Mouse (Mus musculus) ES-CJ7 (cell line): ENCODE data around the gene Olfr594.
"Not testable (repeated sequence)": the region's sequence is repeated elsewhere in the genome, so short reads cannot be mapped to it uniquely, and the experiment has no call there.

ENCODE experiments used
- DNase-seq: peaks from one replicate; pipeline ENCODE4 v3.0.0; 2011; ENCODE audit warnings: low read depth, low spot score

Olfr594 gene

DNA sequence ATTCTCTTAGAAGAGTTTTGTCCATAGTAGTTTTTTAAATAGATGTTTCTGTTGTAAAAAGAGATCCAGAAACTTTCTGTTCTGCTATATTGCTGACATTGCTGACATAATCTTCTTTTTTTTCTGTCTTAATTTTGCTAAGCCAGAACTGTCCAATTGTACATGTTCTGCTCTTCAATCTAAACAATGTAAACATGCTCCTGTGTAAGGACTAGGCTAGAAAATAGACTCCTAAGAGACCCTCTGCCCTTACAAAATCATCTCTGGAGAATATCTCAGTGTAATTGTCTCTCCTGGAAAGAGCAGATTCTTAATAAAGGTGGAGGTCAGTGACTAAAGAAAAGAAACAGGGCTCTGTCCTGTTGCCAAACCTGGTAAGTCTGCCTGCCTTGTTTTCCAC, at the start of gene Olfr594:
TSS of gene Olfr594 (plus strand) at position 301 of the 400 bp plus-strand sequence.
- DNase-seq = no peak

DNA sequence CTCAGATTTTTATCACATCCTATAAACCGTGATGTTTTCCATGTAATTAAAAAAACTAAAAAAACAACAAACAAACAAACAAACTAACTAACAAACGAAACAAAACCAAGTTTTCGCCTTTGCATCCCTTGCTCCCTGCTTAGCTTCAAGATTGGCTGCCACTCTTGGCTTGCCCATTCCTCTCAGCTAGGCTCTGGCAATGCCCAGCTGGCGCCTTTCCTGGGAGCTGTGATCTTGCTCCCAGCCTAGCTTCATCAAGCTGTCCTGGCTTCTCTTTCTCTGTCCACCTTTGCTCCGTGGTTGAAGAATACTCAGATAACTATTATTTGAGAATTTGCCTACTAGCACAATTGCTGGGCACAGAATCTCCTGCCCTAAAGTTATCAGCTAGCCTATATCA, 47.1 kb upstream of the Olfr594 start:
- DNase-seq = no peak

DNA sequence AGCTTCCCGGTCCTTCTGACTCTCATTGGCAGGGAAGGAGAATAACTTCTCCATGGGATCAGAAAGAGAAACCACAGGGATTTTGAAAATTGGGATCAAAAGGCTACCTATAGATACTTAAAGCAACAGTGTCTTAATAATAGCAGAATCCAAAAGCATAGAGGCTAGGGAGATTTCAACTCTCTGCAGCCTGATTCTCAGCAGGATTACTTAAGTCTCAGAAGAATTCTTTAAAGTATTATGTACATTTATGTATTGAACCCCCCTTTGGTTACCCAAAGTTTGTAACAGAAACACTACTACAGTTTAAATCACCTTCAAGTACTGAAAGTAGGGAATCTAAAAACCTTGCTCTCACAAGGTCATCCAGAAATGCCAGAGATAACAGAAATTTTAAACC, 38.6 kb upstream of the Olfr594 start, which contains the start of gene Olfr591:
TSS of gene Olfr591 (minus strand) at position 101 of the 400 bp plus-strand sequence.
- no peak for DNase-seq

DNA sequence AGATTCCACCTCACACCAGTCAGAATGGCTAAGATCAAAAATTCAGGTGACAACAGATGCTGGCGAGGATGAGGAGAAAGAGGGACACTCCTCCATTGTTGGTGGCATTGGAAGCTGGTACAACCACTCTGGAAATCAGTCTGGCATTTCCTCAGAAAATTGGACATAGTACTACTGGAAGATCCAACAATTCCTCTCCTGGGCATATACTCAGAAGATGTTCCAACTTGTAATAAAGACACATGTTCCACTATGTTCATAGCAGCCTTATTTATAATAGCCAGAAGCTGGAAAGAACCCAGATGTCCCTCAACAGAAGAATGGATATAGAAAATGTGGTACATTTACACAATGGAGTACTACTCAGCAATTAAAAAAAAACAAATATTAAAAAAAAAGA, 32.3 kb upstream of the Olfr594 start, which contains the start of gene Olfr592:
TSS of gene Olfr592 (plus strand) at position 301 of the 400 bp plus-strand sequence.
- not testable (repeated sequence) for DNase-seq

DNA sequence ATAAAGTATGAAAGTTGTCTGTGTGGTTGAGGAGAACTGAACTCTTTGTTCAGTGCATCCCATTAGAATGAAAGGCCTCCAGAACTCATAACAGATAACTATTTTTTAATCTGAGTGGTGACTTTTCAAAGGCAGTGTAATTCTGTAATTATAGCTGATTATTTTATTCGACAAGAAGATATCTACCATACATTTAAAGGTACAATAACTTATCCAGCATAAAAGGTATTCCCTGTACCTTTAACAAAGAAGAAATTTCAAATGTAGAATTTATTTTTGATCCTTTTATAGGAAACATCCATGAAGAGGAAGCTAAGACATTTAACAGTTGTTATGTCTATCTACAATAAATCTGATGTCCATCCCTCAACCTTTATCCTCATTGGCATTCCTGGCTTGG, 5.2 kb upstream of the Olfr594 start, which contains the start of gene Olfr593:
TSS of gene Olfr593 (plus strand) at position 301 of the 400 bp plus-strand sequence.
- no peak for DNase-seq

DNA sequence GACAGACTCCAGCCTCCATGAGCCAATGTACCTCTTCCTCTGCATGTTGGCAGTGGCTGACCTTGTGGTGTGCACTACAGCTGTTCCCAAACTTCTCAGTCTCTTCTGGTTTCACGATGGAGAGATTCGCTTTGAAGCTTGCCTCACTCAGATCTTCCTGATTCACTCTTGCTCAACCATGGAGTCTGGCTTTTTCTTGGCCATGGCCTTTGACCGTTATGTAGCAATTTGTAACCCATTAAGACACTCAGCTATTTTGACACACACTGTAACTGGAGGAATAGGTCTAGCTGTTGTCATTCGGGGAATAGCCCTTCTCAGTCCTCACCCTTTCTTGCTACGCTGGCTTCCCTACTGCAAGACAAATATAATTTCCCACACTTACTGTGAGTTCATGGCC, 4.7 kb upstream of the Olfr594 start:
- DNase-seq = not testable (repeated sequence)

DNA sequence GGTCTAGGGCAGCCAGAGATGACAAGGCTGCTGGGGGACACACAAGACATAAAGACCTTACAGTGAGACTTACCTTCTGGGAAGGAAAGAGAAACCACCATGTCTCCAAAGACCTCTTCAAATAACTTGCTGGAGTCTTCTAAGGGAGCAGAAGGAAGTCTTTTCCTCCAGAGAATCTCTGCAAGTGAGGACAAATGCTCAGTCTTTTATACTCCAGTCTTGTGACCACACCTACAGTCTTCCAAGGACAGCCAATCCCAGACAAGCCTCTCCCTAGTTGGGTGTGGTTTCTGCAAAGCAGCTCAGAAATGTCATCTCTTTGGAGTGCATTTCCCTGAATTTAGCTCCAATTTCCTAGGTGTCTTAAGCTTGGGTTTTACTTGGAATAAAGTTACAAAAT, 35.6 kb downstream of the Olfr594 start, which contains the start of gene Usp17ld:
TSS of gene Usp17ld (minus strand) at position 101 of the 400 bp plus-strand sequence.
- not testable (repeated sequence) for DNase-seq
